9 mouse cellular contexts compared by ENCODE assay signal in genomic region chr16:92301412-92301806, GRCm38 (mm10). TPM values are rescaled to one million over a fixed set of nuclear protein-coding genes. Genes with fewer than 3 reads are reported as not detected.
A peak's percentile ranks its signal among the peaks of the same experiment; 100 is the strongest.
DNase-seq lines count a peak whose midpoint lies in the region; ATAC-seq and TF ChIP-seq lines count a peak whose summit lies in the region.
"Had no signal": no experiment of that assay in that cellular context is flagged by ENCODE, and none has a peak within 500 bp of the region (broad histone marks: within the 10 kb centered on the region; RNA-seq: fewer than 3 reads in every experiment).

No protein-coding gene starts in this region.

- H3K4me1 ChIP-seq in heart, adult 2 months (ENCODE audit: control insufficient read depth, insufficient read depth, low read length), result peaks cover 10% of the 10 kb centered on the region
- peaks cover 26% of the 10 kb centered on the region for H3K4me1 ChIP-seq in heart, postnatal 0 days (ENCODE audit: control insufficient read depth, insufficient read depth)
- H3K4me1 ChIP-seq in liver, embryonic 13.5 days (replicated peaks), result peaks cover 34% of the 10 kb centered on the region
- H3K4me1 ChIP-seq in neural tube, embryonic 14.5 days (ENCODE audit: control insufficient read depth, insufficient read depth, low read length), result peaks cover 11% of the 10 kb centered on the region

- no peak for DNase-seq in heart, adult 2 months
- DNase-seq in heart, adult 11 months, result no peak
- DNase-seq in cerebellum, postnatal 14 days, result peak; percentile 62 to 67
- DNase-seq in heart, postnatal 0 days (ENCODE audit: low spot score), result no peak
- peak; percentile 20 for DNase-seq in liver, embryonic 13.5 days
- no peak for DNase-seq in adrenal gland, adult 18-20 months (ENCODE audit: low spot score in 2 of 2)

- H3K79me2 ChIP-seq in heart, adult 2 months (replicated peaks; ENCODE audit: control insufficient read depth, insufficient read depth, low read length), result no peaks in the 10 kb centered on the region

- H3K27ac ChIP-seq in heart, adult 2 months, result peak overlapping the region; percentile 93
- peak overlapping the region; percentile 89 for H3K27ac ChIP-seq in heart, postnatal 0 days (ENCODE audit: low read depth)
- H3K27ac ChIP-seq in liver, embryonic 13.5 days, result peak overlapping the region; percentile 48
- H3K27ac ChIP-seq in neural tube, embryonic 14.5 days (ENCODE audit: low read depth, low read length), result peak overlapping the region; percentile 13

- no peaks in the 10 kb centered on the region; the same call in 1 of the 2 replicates for H3K36me3 ChIP-seq in heart, adult 2 months (ENCODE audit: control insufficient read depth, insufficient read depth, low read length)
- H3K36me3 ChIP-seq in heart, postnatal 0 days (replicated peaks; ENCODE audit: control insufficient read depth, insufficient read depth, low read length), result peaks cover 13% of the 10 kb centered on the region
- no peaks in the 10 kb centered on the region for H3K36me3 ChIP-seq in liver, embryonic 13.5 days
- 0 out of 2 replicates have a peak, but pooled peaks cover 6% of the 10 kb centered on the region for H3K36me3 ChIP-seq in neural tube, embryonic 14.5 days (ENCODE audit: control insufficient read depth, insufficient read depth, low read length)

- H3K9ac ChIP-seq in heart, adult 2 months (ENCODE audit: low read depth, low read length), result peak overlapping the region; percentile 56
- peak overlapping the region; percentile 74 for H3K9ac ChIP-seq in heart, postnatal 0 days (replicated peaks; ENCODE audit: low read depth, low read length)
- H3K9ac ChIP-seq in liver, embryonic 13.5 days, result peak overlapping the region; percentile 78
- H3K9ac ChIP-seq in neural tube, embryonic 14.5 days (replicated peaks; ENCODE audit: low read depth, low read length), result peak overlapping the region; percentile 80

- intact Hi-C loops in heart, adult 2 months (cut with DNase I), result loop anchor here (1.0 to 5.0 kb wide), 2 partner anchors 369 to 574 kb away; partner anchors contain the start of genes Cryzl1 and Itsn1

- H3K4me2 ChIP-seq in heart, postnatal 0 days (ENCODE audit: low read depth, low read length), result peak overlapping the region; percentile 78
- H3K4me2 ChIP-seq in liver, embryonic 13.5 days, result peak overlapping the region; percentile 83
- H3K4me2 ChIP-seq in neural tube, embryonic 14.5 days (ENCODE audit: low read depth, low read length), result peak overlapping the region; percentile 96

- TF ChIP-seq CTCF in heart, adult 2 months (IDR thresholded peaks at IDR 0.05), result no peak
- no peak for TF ChIP-seq CTCF in heart, postnatal 0 days (IDR thresholded peaks at IDR 0.05; ENCODE audit: low read depth)

- H3K9me3 ChIP-seq in heart, postnatal 0 days (replicated peaks; ENCODE audit: control insufficient read depth, low read length), result no peaks in the 10 kb centered on the region
- H3K9me3 ChIP-seq in liver, embryonic 13.5 days (replicated peaks), result no peaks in the 10 kb centered on the region
- H3K9me3 ChIP-seq in neural tube, embryonic 14.5 days (ENCODE audit: control insufficient read depth, low read length), result no peaks in the 10 kb centered on the region

- TF ChIP-seq EP300 in heart, adult 2 months (IDR thresholded peaks at IDR 0.05; ENCODE audit: insufficient read depth, low read depth, low read length), result no peak
- TF ChIP-seq EP300 in heart, postnatal 0 days (IDR thresholded peaks at IDR 0.05; ENCODE audit: low read depth), result no peak

- TF ChIP-seq POLR2A in heart, adult 2 months (IDR thresholded peaks at IDR 0.05; ENCODE audit: insufficient read depth, low read depth, low read length), result no peak

- whole genome bisulfite sequencing in heart, adult 2 months, result 2% methylated on average over 12 of the region's 12 CpGs
- 2% methylated on average over 12 of the region's 12 CpGs for WGBS in heart, postnatal 0 days
- WGBS in liver, embryonic 13.5 days (ENCODE audit: insufficient replicate concordance), result under 1% methylated on average over 12 of the region's 12 CpGs
- under 1% methylated on average over 12 of the region's 12 CpGs for WGBS in neural tube, embryonic 14.5 days

- H3K4me3 ChIP-seq in heart, adult 2 months, result peak overlapping the region; percentile 75
- H3K4me3 ChIP-seq in heart, postnatal 0 days (ENCODE audit: low read depth, low read length), result peak overlapping the region; percentile 75
- H3K4me3 ChIP-seq in liver, embryonic 13.5 days (replicated peaks), result peak overlapping the region; percentile 75
- H3K4me3 ChIP-seq in neural tube, embryonic 14.5 days (ENCODE audit: low read depth, low read length), result peak overlapping the region; percentile 70

- H3K27me3 ChIP-seq in heart, adult 2 months (ENCODE audit: control insufficient read depth, insufficient read depth, low read length), result no peaks in the 10 kb centered on the region
- H3K27me3 ChIP-seq in heart, postnatal 0 days (ENCODE audit: control insufficient read depth, insufficient read depth, low read length), result no peaks in the 10 kb centered on the region
- no peaks in the 10 kb centered on the region for H3K27me3 ChIP-seq in liver, embryonic 13.5 days
- no peaks in the 10 kb centered on the region for H3K27me3 ChIP-seq in neural tube, embryonic 14.5 days (ENCODE audit: control insufficient read depth, insufficient read depth, low read length)

- peak; percentile 44 for ATAC-seq in CD4-positive, CD25-positive, alpha-beta regulatory T cell, adult 4 months
- peak; percentile 49 for ATAC-seq in heart, postnatal 0 days (ENCODE audit: insufficient read depth, low read depth)
- ATAC-seq in liver, embryonic 13.5 days (ENCODE audit: low read depth), result peak; percentile 56; the same call in 1 of the 2 replicates
- peak; percentile 62; the same call in 1 of the 2 replicates for ATAC-seq in neural tube, embryonic 14.5 days (ENCODE audit: low read depth)

RNA-seq across cellular contexts. Expression of gene Smim11, which starts 0.3 kb away (rescaled TPM):
- 10 to 100 TPM; 76.1 to 89.9 TPM for total RNA-seq in heart, adult 2 months (2021)
- polyA plus RNA-seq in heart, adult 2 months (2012; rRNA removed), result 46.9 and 55.4 TPM in 2 replicates
- polyA plus RNA-seq in CD4-positive, CD25-positive, alpha-beta regulatory T cell, adult 4 months (2017; shearing (Covaris generic)), result 100 to 1,000 TPM; 134 to 149 TPM
- 12.3 and 17.5 TPM in 2 replicates for total RNA-seq in heart, postnatal 0 days (2014; rRNA removed; ENCODE audit: low replicate concordance)
- 165 and 187 TPM in 2 replicates for polyA plus RNA-seq in heart, postnatal 0 days (2015; fragmentation: Nextera tagmentation; extraction: Ambion mirVana)
- polyA plus RNA-seq in liver, embryonic 13.5 days (2015; fragmentation: Nextera tagmentation; extraction: Ambion mirVana), result 65.6 and 74.9 TPM in 2 replicates
- 58.0 and 62.9 TPM in 2 replicates for polyA plus RNA-seq in neural tube, embryonic 14.5 days (2014; fragmentation: Nextera tagmentation; extraction: Ambion mirVana)
- total RNA-seq in adrenal gland, adult 18-20 months (2021), result 10 to 100 TPM; 61.5 TPM

RNA-seq across cellular contexts. Expression of gene Kcne2, which starts 9.2 kb away (rescaled TPM):
- not detected for total RNA-seq in heart, adult 2 months (2021)
- polyA plus RNA-seq in heart, adult 2 months (2012; rRNA removed), result not detected in 2 replicates
- polyA plus RNA-seq in CD4-positive, CD25-positive, alpha-beta regulatory T cell, adult 4 months (2017; shearing (Covaris generic)), result not detected
- total RNA-seq in heart, postnatal 0 days (2014; rRNA removed; ENCODE audit: low replicate concordance), result 1.6 and 3.7 TPM in 2 replicates
- polyA plus RNA-seq in heart, postnatal 0 days (2015; fragmentation: Nextera tagmentation; extraction: Ambion mirVana), result 1.5 and 1.8 TPM in 2 replicates
- 0.06 TPM in 1 of 2 replicates, not detected in the other for polyA plus RNA-seq in liver, embryonic 13.5 days (2015; fragmentation: Nextera tagmentation; extraction: Ambion mirVana)
- 0.15 and 0.24 TPM in 2 replicates for polyA plus RNA-seq in neural tube, embryonic 14.5 days (2014; fragmentation: Nextera tagmentation; extraction: Ambion mirVana)
- not detected for total RNA-seq in adrenal gland, adult 18-20 months (2021)

RNA-seq across cellular contexts. Expression of gene Fam243, which starts 19.8 kb away (rescaled TPM):
- 1 to 10 TPM in 1 of 2 experiments, under 1 TPM in 1; 0.78 to 1.2 TPM for total RNA-seq in heart, adult 2 months (2021)
- polyA plus RNA-seq in heart, adult 2 months (2012; rRNA removed), result 0.14 and 0.20 TPM in 2 replicates
- polyA plus RNA-seq in CD4-positive, CD25-positive, alpha-beta regulatory T cell, adult 4 months (2017; shearing (Covaris generic)), result not detected
- total RNA-seq in heart, postnatal 0 days (2014; rRNA removed; ENCODE audit: low replicate concordance), result not detected in 2 replicates
- polyA plus RNA-seq in heart, postnatal 0 days (2015; fragmentation: Nextera tagmentation; extraction: Ambion mirVana), result 0.05 TPM in 1 of 2 replicates, not detected in the other
- not detected in 2 replicates for polyA plus RNA-seq in liver, embryonic 13.5 days (2015; fragmentation: Nextera tagmentation; extraction: Ambion mirVana)
- not detected in 2 replicates for polyA plus RNA-seq in neural tube, embryonic 14.5 days (2014; fragmentation: Nextera tagmentation; extraction: Ambion mirVana)
- not detected for total RNA-seq in adrenal gland, adult 18-20 months (2021)
- total RNA-seq: left cerebral cortex, adult 8-10 months had no signal

RNA-seq across cellular contexts. Expression of gene Kcne1, which starts 57.9 kb away (rescaled TPM):
- total RNA-seq in heart, adult 2 months (2021), result 10 to 100 TPM in 1 of 2 experiments, 1 to 10 TPM in 1; 6.9 to 11.6 TPM
- 34.8 and 36.5 TPM in 2 replicates for polyA plus RNA-seq in heart, adult 2 months (2012; rRNA removed)
- not detected for polyA plus RNA-seq in CD4-positive, CD25-positive, alpha-beta regulatory T cell, adult 4 months (2017; shearing (Covaris generic))
- total RNA-seq in heart, postnatal 0 days (2014; rRNA removed; ENCODE audit: low replicate concordance), result 182 and 283 TPM in 2 replicates
- 324 and 415 TPM in 2 replicates for polyA plus RNA-seq in heart, postnatal 0 days (2015; fragmentation: Nextera tagmentation; extraction: Ambion mirVana)
- polyA plus RNA-seq in liver, embryonic 13.5 days (2015; fragmentation: Nextera tagmentation; extraction: Ambion mirVana), result 0.13 and 0.17 TPM in 2 replicates
- polyA plus RNA-seq in neural tube, embryonic 14.5 days (2014; fragmentation: Nextera tagmentation; extraction: Ambion mirVana), result 0.32 and 0.37 TPM in 2 replicates
- not detected for total RNA-seq in adrenal gland, adult 18-20 months (2021)

Comparison
In these comparisons a context has a peak if more than half of its experiments do, and no peak if none do; other contexts are left out.
1. DNase-seq: peak in cerebellum, postnatal 14 days (2 of 2) and liver, embryonic 13.5 days (single experiment); none in heart, adult 2 months (0 of 2), heart, adult 11 months (single experiment), heart, postnatal 0 days (single experiment) and adrenal gland, adult 18-20 months (0 of 2).
2. H3K27ac ChIP-seq: peak in every context shown above with its lines; median percentile 93 in heart, adult 2 months; 89 in heart, postnatal 0 days; 48 in liver, embryonic 13.5 days; 13 in neural tube, embryonic 14.5 days.
3. Peak in every context shown above with its lines, with median percentiles within 50 percentile points of each other: H3K4me3 ChIP-seq, H3K9ac ChIP-seq, ATAC-seq and H3K4me2 ChIP-seq.